Mouse (Mus musculus): ENCODE measurements around the gene Kat14.
A peak's percentile ranks its signal among the peaks of the same experiment; 100 is the strongest.

Kat14 gene

GRCm38 (mm10) chr2:144450378-144450777 lies 81.6 kb downstream of the Kat14 start:
- DNase-seq (ENCODE audit: low read depth, low spot score): no peak

GRCm38 (mm10) chr2:144452364-144453008 lies 83.7 kb downstream of the Kat14 start:
- peak; percentile 78 for DNase-seq (ENCODE audit: low read depth, low spot score)

All from R1 (cell line).